Mouse (Mus musculus): ENCODE measurements around the gene Cemip. TPM values are rescaled to one million over a fixed set of nuclear protein-coding genes. Genes with fewer than 3 reads are reported as not detected.

Cemip gene
- polyA plus RNA-seq, 1 experiment = 11.2 TPM

DNA sequence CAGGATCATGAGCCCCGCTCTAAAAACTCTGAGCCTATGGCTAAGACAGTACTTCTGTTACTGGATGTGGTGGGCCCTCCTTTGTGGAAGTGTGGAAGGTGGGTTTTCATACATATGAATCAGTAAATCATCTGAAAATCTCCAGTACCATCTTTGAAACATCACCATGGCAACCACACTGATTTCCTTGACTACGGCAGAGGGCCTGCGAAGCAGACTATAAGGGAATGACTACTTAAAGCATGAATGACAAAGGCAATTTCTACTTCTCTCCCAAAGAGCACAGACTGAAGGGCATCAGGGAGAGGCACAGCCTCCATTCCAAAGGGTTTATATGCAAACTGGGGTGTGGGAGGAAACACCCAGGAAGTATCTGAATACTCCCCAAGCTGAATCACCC lies 84.8 kb downstream of the Cemip start:
- TF ChIP-seq MYOG (IDR thresholded peaks at IDR 0.05; ENCODE audit: control insufficient read depth in 1 of 3, insufficient read depth in 1 of 3, insufficient read length in 2 of 3, low read depth in 2 of 3) (no peak), TCF12 (IDR thresholded peaks at IDR 0.05; ENCODE audit: insufficient read depth, poor library complexity, severe bottlenecking) (no peak), SRF (IDR thresholded peaks at IDR 0.05; ENCODE audit: control insufficient read depth, insufficient read length, low read depth) (no peak), E2F4 (IDR thresholded peaks at IDR 0.05; ENCODE audit: insufficient read depth) (no peak), MYOD1 (IDR thresholded peaks at IDR 0.05; ENCODE audit: control insufficient read depth in 1 of 3, insufficient read length in 2 of 3, low read depth in 2 of 3) (no peak), REST (IDR thresholded peaks at IDR 0.05; ENCODE audit: insufficient read depth, insufficient read length) (no peak), MAX (IDR thresholded peaks at IDR 0.05; ENCODE audit: low read depth) (no peak), POLR2AphosphoS2 (IDR thresholded peaks at IDR 0.05; ENCODE audit: insufficient read length, low read depth) (no peak), TCF3 (IDR thresholded peaks at IDR 0.05; ENCODE audit: insufficient read length, low read depth) (no peak), USF1 (IDR thresholded peaks at IDR 0.05; ENCODE audit: low read depth) (no peak), CEBPB (IDR thresholded peaks at IDR 0.05; ENCODE audit: insufficient read depth, poor library complexity, severe bottlenecking) (no peak), POLR2A (IDR thresholded peaks at IDR 0.05; ENCODE audit: insufficient read length, low read depth) (no peak)
- no peak overlapping the region for H3K4me3 ChIP-seq
- H3K36me3 ChIP-seq (ENCODE audit: control insufficient read depth, insufficient read depth) = peaks cover 11% of the 10 kb centered on the region
- no peaks in the 10 kb centered on the region for H3K27me3 ChIP-seq (ENCODE audit: control insufficient read depth, insufficient read depth, insufficient read length)
- H3K79me2 ChIP-seq (ENCODE audit: control insufficient read depth, insufficient read depth) = no peaks in the 10 kb centered on the region
- H3ac ChIP-seq (ENCODE audit: control insufficient read depth, insufficient read length) = no peak overlapping the region
- no peak overlapping the region for H3K4me2 ChIP-seq (ENCODE audit: low read depth)

DNA sequence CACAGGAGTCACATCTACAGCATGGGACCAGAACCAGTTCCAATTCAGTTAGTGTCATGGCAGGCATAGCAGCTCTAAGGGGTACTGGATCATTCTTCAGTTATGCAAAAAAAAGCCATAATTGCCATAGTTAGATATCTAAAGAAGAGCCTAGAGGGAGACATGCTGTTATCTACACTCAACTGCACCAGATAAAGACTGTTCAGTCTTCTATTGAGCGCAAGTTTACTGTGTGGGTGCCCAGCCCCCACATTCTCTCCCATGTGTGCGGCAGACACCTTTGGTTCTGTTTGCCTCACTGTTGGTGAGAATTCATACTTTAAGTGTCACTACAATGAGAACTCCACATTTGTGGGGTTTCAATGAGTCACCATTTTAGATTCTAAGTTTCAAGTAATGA lies 85.6 kb downstream of the Cemip start:
- TF ChIP-seq CEBPB (IDR thresholded peaks at IDR 0.05; ENCODE audit: insufficient read depth, poor library complexity, severe bottlenecking) = no peak
- Histone ChIP-seq H3K36me3 (ENCODE audit: control insufficient read depth, insufficient read depth) (peaks cover 11% of the 10 kb centered on the region), H3K27me3 (ENCODE audit: control insufficient read depth, insufficient read depth, insufficient read length) (no peaks in the 10 kb centered on the region), H3ac (ENCODE audit: control insufficient read depth, insufficient read length) (no peak overlapping the region), H3K79me2 (ENCODE audit: control insufficient read depth, insufficient read depth) (no peaks in the 10 kb centered on the region), H3K4me3 (no peak overlapping the region), H3K4me2 (ENCODE audit: low read depth) (no peak overlapping the region)

DNA sequence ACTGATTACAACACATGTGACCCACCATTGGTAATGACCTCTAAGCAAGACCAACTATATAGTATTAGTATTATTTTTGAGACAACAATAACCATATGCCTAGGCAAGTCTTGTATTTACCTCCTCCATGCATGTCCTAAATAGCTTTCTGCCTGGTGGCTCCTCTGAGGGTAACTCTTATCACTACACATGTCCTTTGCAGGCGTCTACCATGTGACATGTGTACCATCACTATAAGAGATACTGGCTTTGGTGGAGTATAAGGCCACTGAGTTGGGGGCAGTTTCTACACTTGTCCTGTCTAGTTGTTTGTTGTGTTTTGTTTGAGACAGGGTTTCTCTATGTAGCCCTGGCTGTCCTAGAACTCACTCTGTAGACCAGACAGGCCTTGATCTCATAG lies 86.7 kb downstream of the Cemip start:
- Histone ChIP-seq H3K4me3 (no peak overlapping the region), H3K79me2 (ENCODE audit: control insufficient read depth, insufficient read depth) (no peaks in the 10 kb centered on the region), H3ac (ENCODE audit: control insufficient read depth, insufficient read length) (no peak overlapping the region), H3K27me3 (ENCODE audit: control insufficient read depth, insufficient read depth, insufficient read length) (no peaks in the 10 kb centered on the region), H3K36me3 (ENCODE audit: control insufficient read depth, insufficient read depth) (peaks cover 6% of the 10 kb centered on the region), H3K4me2 (ENCODE audit: low read depth) (no peak overlapping the region)
- no peak for TF ChIP-seq TCF3 (IDR thresholded peaks at IDR 0.05; ENCODE audit: insufficient read length, low read depth)
- no peak for TF ChIP-seq E2F4 (IDR thresholded peaks at IDR 0.05; ENCODE audit: insufficient read depth)
- no peak for TF ChIP-seq REST (IDR thresholded peaks at IDR 0.05; ENCODE audit: insufficient read depth, insufficient read length)
- no peak for TF ChIP-seq CEBPB (IDR thresholded peaks at IDR 0.05; ENCODE audit: insufficient read depth, poor library complexity, severe bottlenecking)
- no peak for TF ChIP-seq MYOD1 (IDR thresholded peaks at IDR 0.05; ENCODE audit: control insufficient read depth in 1 of 3, insufficient read length in 2 of 3, low read depth in 2 of 3)
- TF ChIP-seq TCF12 (IDR thresholded peaks at IDR 0.05; ENCODE audit: insufficient read depth, poor library complexity, severe bottlenecking) = no peak
- TF ChIP-seq SRF (IDR thresholded peaks at IDR 0.05; ENCODE audit: control insufficient read depth, insufficient read length, low read depth) = no peak
- no peak for TF ChIP-seq USF1 (IDR thresholded peaks at IDR 0.05; ENCODE audit: low read depth)
- TF ChIP-seq POLR2A (IDR thresholded peaks at IDR 0.05; ENCODE audit: insufficient read length, low read depth) = no peak
- TF ChIP-seq MAX (IDR thresholded peaks at IDR 0.05; ENCODE audit: low read depth) = no peak
- no peak for TF ChIP-seq POLR2AphosphoS2 (IDR thresholded peaks at IDR 0.05; ENCODE audit: insufficient read length, low read depth)
- TF ChIP-seq MYOG (IDR thresholded peaks at IDR 0.05; ENCODE audit: control insufficient read depth in 1 of 3, insufficient read depth in 1 of 3, insufficient read length in 2 of 3, low read depth in 2 of 3) = no peak

DNA sequence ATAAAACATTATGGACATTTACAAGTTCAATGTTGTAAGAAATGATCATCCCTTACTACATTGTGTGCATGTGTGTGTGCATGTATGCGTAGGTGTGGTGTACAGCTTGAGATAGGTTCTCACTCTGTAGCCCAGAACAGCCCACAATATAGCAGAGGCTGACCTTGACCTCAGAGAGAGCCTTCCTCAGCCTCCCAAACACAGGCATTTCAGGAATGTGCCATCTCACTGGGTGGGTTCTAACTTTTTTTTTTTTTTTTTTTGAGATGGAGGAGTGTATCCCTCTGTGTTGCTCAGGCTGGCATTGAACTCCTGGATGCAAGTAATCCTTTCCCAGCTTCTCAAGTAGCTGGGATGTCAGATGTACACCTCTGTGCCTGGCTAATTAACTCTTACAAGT lies 92.0 kb downstream of the Cemip start:
- Histone ChIP-seq H3K79me2 (ENCODE audit: control insufficient read depth, insufficient read depth) (no peaks in the 10 kb centered on the region), H3K36me3 (ENCODE audit: control insufficient read depth, insufficient read depth) (no peaks in the 10 kb centered on the region)
- TF ChIP-seq MYOD1 (IDR thresholded peaks at IDR 0.05; ENCODE audit: control insufficient read depth in 1 of 3, insufficient read length in 2 of 3, low read depth in 2 of 3) (no peak), USF1 (IDR thresholded peaks at IDR 0.05; ENCODE audit: low read depth) (no peak), TCF3 (IDR thresholded peaks at IDR 0.05; ENCODE audit: insufficient read length, low read depth) (no peak), REST (IDR thresholded peaks at IDR 0.05; ENCODE audit: insufficient read depth, insufficient read length) (no peak), TCF12 (IDR thresholded peaks at IDR 0.05; ENCODE audit: insufficient read depth, poor library complexity, severe bottlenecking) (no peak), MYOG (IDR thresholded peaks at IDR 0.05; ENCODE audit: control insufficient read depth in 1 of 3, insufficient read depth in 1 of 3, insufficient read length in 2 of 3, low read depth in 2 of 3) (no peak), CEBPB (IDR thresholded peaks at IDR 0.05; ENCODE audit: insufficient read depth, poor library complexity, severe bottlenecking) (no peak), POLR2A (IDR thresholded peaks at IDR 0.05; ENCODE audit: insufficient read length, low read depth) (no peak), SRF (IDR thresholded peaks at IDR 0.05; ENCODE audit: control insufficient read depth, insufficient read length, low read depth) (no peak), E2F4 (IDR thresholded peaks at IDR 0.05; ENCODE audit: insufficient read depth) (no peak), POLR2AphosphoS2 (IDR thresholded peaks at IDR 0.05; ENCODE audit: insufficient read length, low read depth) (no peak), MAX (IDR thresholded peaks at IDR 0.05; ENCODE audit: low read depth) (no peak)

DNA sequence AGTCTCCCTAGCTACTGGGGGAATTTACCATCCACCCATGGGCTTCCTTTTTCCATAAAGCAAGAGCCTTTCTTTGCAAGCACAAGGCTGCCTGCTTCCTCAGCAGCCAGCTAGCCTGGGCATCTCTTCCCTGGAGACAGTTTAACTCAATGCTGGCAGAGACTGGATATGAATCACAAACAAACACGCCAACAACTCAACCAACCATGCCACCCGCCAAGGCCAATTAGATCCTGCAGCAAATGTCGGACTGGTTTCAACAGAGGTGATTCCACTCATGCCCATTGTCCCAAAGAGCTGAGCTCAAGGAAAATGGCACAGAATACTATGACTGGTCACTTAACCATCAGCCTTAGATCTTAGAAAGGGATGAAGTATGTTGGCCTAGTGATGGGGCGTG lies 97.0 kb downstream of the Cemip start:
- no peak for TF ChIP-seq MYOD1 (IDR thresholded peaks at IDR 0.05; ENCODE audit: control insufficient read depth in 1 of 3, insufficient read length in 2 of 3, low read depth in 2 of 3)
- no peak for TF ChIP-seq TCF3 (IDR thresholded peaks at IDR 0.05; ENCODE audit: insufficient read length, low read depth)
- no peak for TF ChIP-seq MYOG (IDR thresholded peaks at IDR 0.05; ENCODE audit: control insufficient read depth in 1 of 3, insufficient read depth in 1 of 3, insufficient read length in 2 of 3, low read depth in 2 of 3)
- TF ChIP-seq POLR2A (IDR thresholded peaks at IDR 0.05; ENCODE audit: insufficient read length, low read depth) = no peak
- TF ChIP-seq USF1 (IDR thresholded peaks at IDR 0.05; ENCODE audit: low read depth) = no peak
- TF ChIP-seq E2F4 (IDR thresholded peaks at IDR 0.05; ENCODE audit: insufficient read depth) = no peak
- no peak for TF ChIP-seq TCF12 (IDR thresholded peaks at IDR 0.05; ENCODE audit: insufficient read depth, poor library complexity, severe bottlenecking)
- no peak for TF ChIP-seq MAX (IDR thresholded peaks at IDR 0.05; ENCODE audit: low read depth)
- no peak for TF ChIP-seq CEBPB (IDR thresholded peaks at IDR 0.05; ENCODE audit: insufficient read depth, poor library complexity, severe bottlenecking)
- TF ChIP-seq POLR2AphosphoS2 (IDR thresholded peaks at IDR 0.05; ENCODE audit: insufficient read length, low read depth) = no peak
- no peak for TF ChIP-seq SRF (IDR thresholded peaks at IDR 0.05; ENCODE audit: control insufficient read depth, insufficient read length, low read depth)
- no peak for TF ChIP-seq REST (IDR thresholded peaks at IDR 0.05; ENCODE audit: insufficient read depth, insufficient read length)
- Histone ChIP-seq H3ac (ENCODE audit: control insufficient read depth, insufficient read length) (no peak overlapping the region), H3K36me3 (ENCODE audit: control insufficient read depth, insufficient read depth) (no peaks in the 10 kb centered on the region), H3K79me2 (ENCODE audit: control insufficient read depth, insufficient read depth) (no peaks in the 10 kb centered on the region), H3K27me3 (ENCODE audit: control insufficient read depth, insufficient read depth, insufficient read length) (no peaks in the 10 kb centered on the region), H3K4me2 (ENCODE audit: low read depth) (no peak overlapping the region), H3K4me3 (no peak overlapping the region)

More for the DNA sequence above, 92.0 kb downstream of the Cemip start:
- H3ac ChIP-seq (ENCODE audit: control insufficient read depth, insufficient read length) = no peak overlapping the region
- no peak overlapping the region for H3K4me3 ChIP-seq
- H3K4me2 ChIP-seq (ENCODE audit: low read depth) = no peak overlapping the region
- no peaks in the 10 kb centered on the region for H3K27me3 ChIP-seq (ENCODE audit: control insufficient read depth, insufficient read depth, insufficient read length)
